Comparison of ENCODE assay signal across 23 mouse cellular contexts in the genomic region with DNA sequence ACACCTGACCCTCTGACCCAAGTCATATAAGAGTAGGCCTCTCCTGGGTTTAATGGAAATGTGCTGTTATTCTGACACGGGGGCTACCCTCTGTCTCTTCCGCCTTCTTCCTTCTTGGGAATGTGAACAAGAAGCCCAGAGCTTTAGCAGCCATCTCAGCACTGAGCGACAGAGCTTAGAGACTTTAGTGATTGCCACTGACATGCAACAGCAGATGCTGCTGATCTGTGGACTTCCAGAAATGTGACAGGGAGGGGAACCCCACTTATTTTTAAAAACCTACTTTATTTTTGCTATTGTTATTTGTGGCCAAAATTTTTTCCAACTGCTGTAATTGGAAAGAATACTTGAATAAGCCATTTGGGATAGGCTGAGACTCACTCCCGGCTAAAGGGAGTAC.
"Had no signal": no experiment of that assay in that cellular context is flagged by ENCODE, and none has a peak within 500 bp of the region (broad histone marks: within the 10 kb centered on the region; RNA-seq: fewer than 3 reads in every experiment).

No protein-coding gene starts in this region.

- H3K9me3 ChIP-seq: heart, embryonic 12.5 days; hindbrain, embryonic 10.5 days; hindbrain, embryonic 12.5 days; limb, embryonic 10.5 days; limb, embryonic 12.5 days had no signal

- H3K9ac ChIP-seq: heart, embryonic 12.5 days; hindbrain, embryonic 12.5 days; hindbrain, embryonic 14.5 days; limb, embryonic 12.5 days had no signal

- H3K4me2 ChIP-seq: heart, embryonic 12.5 days; hindbrain, embryonic 12.5 days; hindbrain, embryonic 14.5 days; limb, embryonic 12.5 days; liver, embryonic 11.5 days had no signal

- DNase-seq: gastrocnemius, adult 2 months; gastrocnemius, postnatal 10 days; gastrocnemius, postnatal 25 days; heart, adult 2 months; heart, postnatal 10 days; heart, postnatal 4 days; kidney, adult 18-20 months; kidney, adult 8-10 months; kidney, postnatal 10 days; kidney, postnatal 25 days; kidney, postnatal 4 days; liver had no signal

- H3K27me3 ChIP-seq: heart, embryonic 12.5 days; hindbrain, embryonic 12.5 days; limb, embryonic 12.5 days had no signal

- H3K27ac ChIP-seq: gastrocnemius, adult 2 months; heart, adult 2 months; hindbrain, embryonic 10.5 days; hindbrain, embryonic 12.5 days; hindbrain, embryonic 14.5 days; layer of hippocampus, adult 2 months; left cerebral cortex, adult 2 months; limb, embryonic 10.5 days had no signal

- H3K36me3 ChIP-seq: heart, embryonic 12.5 days; hindbrain, embryonic 10.5 days; hindbrain, embryonic 12.5 days; limb, embryonic 10.5 days; limb, embryonic 12.5 days had no signal

- ATAC-seq: hindbrain, embryonic 16.5 days; inflammation-experienced regulatory T-cells, adult 6 months had no signal

- H3K4me3 ChIP-seq: gastrocnemius, adult 2 months; heart, adult 2 months; heart, embryonic 12.5 days; hindbrain, embryonic 10.5 days; hindbrain, embryonic 12.5 days; layer of hippocampus, adult 2 months; left cerebral cortex, adult 2 months; limb, embryonic 10.5 days; limb, embryonic 12.5 days had no signal
